11 mouse cellular contexts compared by ENCODE assay signal in the genomic region with DNA sequence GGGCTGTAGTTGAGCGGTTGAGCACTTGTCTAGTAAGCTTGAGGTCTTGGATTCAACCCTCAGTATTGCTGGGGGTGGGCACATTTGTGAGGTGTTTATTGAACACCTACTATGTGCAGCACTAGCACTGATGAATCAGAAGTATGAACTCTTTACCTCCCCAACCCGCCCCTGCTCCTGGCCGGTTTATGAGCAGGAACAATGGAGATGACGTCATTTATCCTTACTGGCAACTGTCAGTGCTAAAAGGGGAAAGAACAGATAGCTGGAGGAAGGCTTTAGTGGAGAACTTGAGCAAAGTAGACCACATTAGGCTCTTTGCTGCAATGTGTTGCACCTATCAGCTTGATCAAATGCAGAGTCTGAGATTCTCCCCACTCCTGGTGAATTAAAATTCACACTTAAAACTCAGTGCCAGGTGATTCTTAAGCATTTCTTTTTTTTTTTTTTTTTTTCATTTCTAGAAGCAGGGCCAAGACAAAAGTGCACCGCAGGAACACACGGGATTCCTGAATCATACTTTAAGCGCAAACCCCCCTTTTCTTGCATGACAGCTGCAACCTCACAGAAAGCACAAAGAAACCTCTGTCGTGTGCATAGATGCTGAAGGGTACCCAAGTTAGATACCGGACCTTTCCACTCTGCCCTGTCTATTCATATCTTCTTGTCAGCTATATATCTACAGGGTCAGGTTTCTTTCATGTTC. TPM values are rescaled to one million over a fixed set of nuclear protein-coding genes. Genes with fewer than 3 reads are reported as not detected.
DNase-seq lines count a peak whose midpoint lies in the region; ATAC-seq and TF ChIP-seq lines count a peak whose summit lies in the region.
"Had no signal": no experiment of that assay in that cellular context is flagged by ENCODE, and none has a peak within 500 bp of the region (broad histone marks: within the 10 kb centered on the region; RNA-seq: fewer than 3 reads in every experiment).

No protein-coding gene starts in this region.

- H3K27me3 ChIP-seq in cerebellum, adult 2 months (ENCODE audit: control insufficient read depth, insufficient read depth, low read length): no peaks in the 10 kb centered on the region
- H3K27me3 ChIP-seq in kidney, embryonic 16.5 days (ENCODE audit: insufficient read depth, low read length): no peaks in the 10 kb centered on the region
- no peaks in the 10 kb centered on the region; the same call in 1 of the 2 replicates for H3K27me3 ChIP-seq in kidney, adult 2 months (replicated peaks; ENCODE audit: control insufficient read depth, insufficient read depth, low read length)
- H3K27me3 ChIP-seq in hindbrain, embryonic 13.5 days: no peaks in the 10 kb centered on the region
- no peaks in the 10 kb centered on the region for H3K27me3 ChIP-seq in neural tube, embryonic 14.5 days (ENCODE audit: control insufficient read depth, insufficient read depth, low read length)

- no peaks in the 10 kb centered on the region for H3K9me3 ChIP-seq in kidney, embryonic 16.5 days (ENCODE audit: low read length)
- H3K9me3 ChIP-seq in hindbrain, embryonic 13.5 days: no peaks in the 10 kb centered on the region
- no peaks in the 10 kb centered on the region for H3K9me3 ChIP-seq in neural tube, embryonic 14.5 days (ENCODE audit: control insufficient read depth, low read length)

- 47% methylated on average over 9 of the region's 9 CpGs for WGBS in cerebellum, adult 2 months
- 50% methylated on average over 9 of the region's 9 CpGs for WGBS in kidney, embryonic 16.5 days
- WGBS in kidney, adult 2 months: 62% methylated on average over 9 of the region's 9 CpGs
- WGBS in hindbrain, embryonic 13.5 days: 55% methylated on average over 9 of the region's 9 CpGs
- 30% methylated on average over 9 of the region's 9 CpGs for WGBS in neural tube, embryonic 14.5 days

- H3K4me3 ChIP-seq in cerebellum, adult 2 months (replicated peaks; ENCODE audit: insufficient read depth, low read depth, low read length): no peak overlapping the region
- no peak overlapping the region for H3K4me3 ChIP-seq in kidney, embryonic 16.5 days (ENCODE audit: low read length)
- no peak overlapping the region for H3K4me3 ChIP-seq in kidney, adult 2 months (ENCODE audit: insufficient read depth, low read depth, low read length)
- no peak overlapping the region for H3K4me3 ChIP-seq in hindbrain, embryonic 13.5 days
- no peak overlapping the region for H3K4me3 ChIP-seq in neural tube, embryonic 14.5 days (ENCODE audit: low read depth, low read length)

- H3K27ac ChIP-seq in cerebellum, adult 2 months (ENCODE audit: insufficient read depth, low read length): 0 out of 2 replicates have a peak overlapping the region, but pooled peaks have one; percentile 2
- H3K27ac ChIP-seq in kidney, embryonic 16.5 days (ENCODE audit: low read length): peak overlapping the region; percentile 67; the same call in 1 of the 2 replicates
- H3K27ac ChIP-seq in kidney, adult 2 months (ENCODE audit: insufficient read depth, low read depth, low read length): no peak overlapping the region
- H3K27ac ChIP-seq in hindbrain, embryonic 13.5 days: peak overlapping the region; percentile 71
- peak overlapping the region; percentile 35; the same call in 1 of the 2 replicates for H3K27ac ChIP-seq in neural tube, embryonic 14.5 days (ENCODE audit: low read depth, low read length)

- no peaks in the 10 kb centered on the region for H3K36me3 ChIP-seq in kidney, embryonic 16.5 days (ENCODE audit: insufficient read depth, low read length)
- no peaks in the 10 kb centered on the region for H3K36me3 ChIP-seq in kidney, adult 2 months (ENCODE audit: control insufficient read depth, insufficient read depth, low read length)
- H3K36me3 ChIP-seq in hindbrain, embryonic 13.5 days: no peaks in the 10 kb centered on the region
- no peaks in the 10 kb centered on the region for H3K36me3 ChIP-seq in neural tube, embryonic 14.5 days (ENCODE audit: control insufficient read depth, insufficient read depth, low read length)

- no peak for TF ChIP-seq POLR2A in cerebellum, adult 2 months (IDR thresholded peaks at IDR 0.05; ENCODE audit: borderline replicate concordance, insufficient read depth, low read length)
- TF ChIP-seq POLR2A in kidney, adult 2 months (IDR thresholded peaks at IDR 0.05; ENCODE audit: low read depth, low read length): no peak

- no peak overlapping the region for H3K9ac ChIP-seq in kidney, embryonic 16.5 days (replicated peaks; ENCODE audit: low read length)
- no peak overlapping the region for H3K9ac ChIP-seq in hindbrain, embryonic 13.5 days
- H3K9ac ChIP-seq in neural tube, embryonic 14.5 days (replicated peaks; ENCODE audit: low read depth, low read length): no peak overlapping the region

- 0 out of 2 replicates have a peak, but pooled peaks have one; percentile 25 for ATAC-seq in kidney, embryonic 16.5 days (ENCODE audit: low FRiP score, low TSS enrichment)
- peak; percentile 36; the same call in 1 of the 2 replicates for ATAC-seq in hindbrain, embryonic 13.5 days (ENCODE audit: low FRiP score)
- ATAC-seq in neural tube, embryonic 14.5 days (ENCODE audit: low read depth): peak; percentile 52

- peaks cover 39% of the 10 kb centered on the region; the same call in 1 of the 2 replicates for H3K4me1 ChIP-seq in cerebellum, adult 2 months (ENCODE audit: control insufficient read depth, insufficient read depth, low read length)
- peaks cover 18% of the 10 kb centered on the region for H3K4me1 ChIP-seq in kidney, embryonic 16.5 days (ENCODE audit: insufficient read depth, low read length)
- H3K4me1 ChIP-seq in kidney, adult 2 months (ENCODE audit: control insufficient read depth, insufficient read depth, low read length): no peaks in the 10 kb centered on the region
- H3K4me1 ChIP-seq in hindbrain, embryonic 13.5 days (replicated peaks): peaks cover 17% of the 10 kb centered on the region
- H3K4me1 ChIP-seq in neural tube, embryonic 14.5 days (ENCODE audit: control insufficient read depth, insufficient read depth, low read length): 0 out of 2 replicates have a peak, but pooled peaks cover 4% of the 10 kb centered on the region

- DNase-seq in cerebellum, adult 2 months: no peak
- no peak for DNase-seq in cerebellum, postnatal 36 days
- DNase-seq in kidney, adult 2 months: no peak
- DNase-seq in left cerebral cortex, adult 8-10 months (ENCODE audit: low spot score in 2 of 2): no peak
- DNase-seq in adrenal gland, postnatal 10 days: no peak
- DNase-seq: cerebellum, adult 11 months; layer of hippocampus, postnatal 36 days; thymus, postnatal 14 days had no signal

- TF ChIP-seq CTCF in cerebellum, adult 2 months (IDR thresholded peaks at IDR 0.05; ENCODE audit: borderline replicate concordance, insufficient read depth, low read depth, low read length): no peak
- TF ChIP-seq CTCF in kidney, adult 2 months (conservative IDR thresholded peaks at IDR 0.05; ENCODE audit: insufficient read depth, insufficient read length, low read depth, low read length): no peak

- no peak overlapping the region for H3K4me2 ChIP-seq in kidney, embryonic 16.5 days (replicated peaks; ENCODE audit: low read depth, low read length)
- H3K4me2 ChIP-seq in hindbrain, embryonic 13.5 days: 0 out of 2 replicates have a peak overlapping the region, but pooled peaks have one; percentile 11
- H3K4me2 ChIP-seq in neural tube, embryonic 14.5 days (ENCODE audit: low read depth, low read length): no peak overlapping the region

RNA-seq across cellular contexts. Expression of a gene that starts 56.6 kb away (rescaled TPM):
- polyA plus RNA-seq in cerebellum, adult 2 months (2012; rRNA removed): 37.9 and 43.6 TPM in 2 replicates
- polyA plus RNA-seq in kidney, embryonic 16.5 days (2015; fragmentation: Nextera tagmentation; extraction: Ambion mirVana): 23.2 and 24.0 TPM in 2 replicates
- 8.5 and 8.8 TPM in 2 replicates for polyA plus RNA-seq in kidney, adult 2 months (2012; rRNA removed)
- 14.0 and 17.2 TPM in 2 replicates for polyA plus RNA-seq in hindbrain, embryonic 13.5 days (2015; fragmentation: Nextera tagmentation; extraction: Ambion mirVana)
- 7.8 and 9.9 TPM in 2 replicates for polyA plus RNA-seq in neural tube, embryonic 14.5 days (2014; fragmentation: Nextera tagmentation; extraction: Ambion mirVana)
- total RNA-seq in left cerebral cortex, adult 8-10 months (2022): 10 to 100 TPM; 13.9 to 16.8 (median 15.3) TPM
- 10 to 100 TPM; 33.5 to 35.9 TPM for total RNA-seq in adrenal gland, postnatal 10 days (2021)
